Comparison of ENCODE assay signal across 9 mouse cellular contexts in the genomic region with DNA sequence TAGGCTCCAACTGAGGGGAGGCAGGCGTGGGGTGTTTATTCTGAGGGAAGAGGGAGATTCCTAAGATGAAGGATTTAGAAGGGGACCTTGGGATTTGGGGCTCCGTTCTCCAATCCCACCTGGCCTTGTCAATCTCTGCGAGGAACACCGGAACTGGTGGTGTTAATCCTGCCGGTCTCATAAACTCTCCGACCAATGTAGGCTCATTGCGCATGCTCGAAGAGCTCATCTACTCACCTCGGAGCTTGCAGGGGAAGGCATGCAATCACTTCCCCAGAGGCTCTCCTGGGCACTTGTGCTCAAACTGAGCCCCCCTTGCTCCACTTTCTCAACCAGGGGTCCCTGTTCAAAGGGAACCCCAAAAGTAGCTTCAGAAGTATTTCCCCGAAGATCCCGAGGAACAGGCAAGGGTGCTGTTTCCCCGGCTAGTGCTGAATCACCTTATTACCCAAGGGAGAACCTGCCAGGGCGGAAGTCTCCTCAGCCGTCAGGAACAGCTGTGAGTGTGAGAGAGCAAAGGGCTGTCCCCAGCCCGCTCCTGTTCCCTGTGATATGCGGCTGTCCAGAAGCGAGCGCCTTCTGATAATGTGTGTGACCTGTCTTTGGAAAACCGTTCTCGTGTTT. TPM values are rescaled to one million over a fixed set of nuclear protein-coding genes. Genes with fewer than 3 reads are reported as not detected.
A peak's percentile ranks its signal among the peaks of the same experiment; 100 is the strongest.
DNase-seq lines count a peak whose midpoint lies in the region; ATAC-seq and TF ChIP-seq lines count a peak whose summit lies in the region.
"Had no signal": no experiment of that assay in that cellular context is flagged by ENCODE, and none has a peak within 500 bp of the region (broad histone marks: within the 10 kb centered on the region; RNA-seq: fewer than 3 reads in every experiment).

No protein-coding gene starts in this region.

- H3K9me3 ChIP-seq in kidney, embryonic 15.5 days (replicated peaks), result no peaks in the 10 kb centered on the region

- H3K27ac ChIP-seq in kidney, embryonic 15.5 days, result 0 out of 2 replicates have a peak overlapping the region, but pooled peaks have one; percentile 4
- no peak overlapping the region for H3K27ac ChIP-seq in kidney, adult 2 months (ENCODE audit: insufficient read depth, low read depth, low read length)
- H3K27ac ChIP-seq in small intestine, adult 2 months (ENCODE audit: insufficient read depth, low read depth, low read length), result peak overlapping the region; percentile 34; the same call in 1 of the 2 replicates

- TF ChIP-seq CTCF in kidney, adult 2 months (conservative IDR thresholded peaks at IDR 0.05; ENCODE audit: insufficient read depth, insufficient read length, low read depth, low read length), result no peak
- TF ChIP-seq CTCF in small intestine, adult 2 months (IDR thresholded peaks at IDR 0.05; ENCODE audit: extremely low read depth, insufficient read length, insufficient replicate concordance, low read depth, low read length), result no peak

- H3K4me3 ChIP-seq in kidney, embryonic 15.5 days (replicated peaks), result no peak overlapping the region
- no peak overlapping the region for H3K4me3 ChIP-seq in kidney, adult 2 months (ENCODE audit: insufficient read depth, low read depth, low read length)
- H3K4me3 ChIP-seq in small intestine, adult 2 months (ENCODE audit: low read depth, low read length), result peak overlapping the region; percentile 36

- no peak for ATAC-seq in kidney, embryonic 15.5 days (replicated peaks; ENCODE audit: low FRiP score)
- ATAC-seq: Patski had no signal

- DNase-seq in kidney, adult 2 months, result no peak
- DNase-seq in gastrocnemius, postnatal 25 days, result peak; percentile 45
- peak; percentile 51 for DNase-seq in kidney, postnatal 10 days
- DNase-seq in cerebellum, postnatal 36 days, result no peak
- no peak for DNase-seq in spleen, postnatal 14 days (ENCODE audit: low spot score in 2 of 2)
- no peak for DNase-seq in right cerebral cortex, postnatal 10 days (ENCODE audit: low spot score in 2 of 2)

- peaks cover 58% of the 10 kb centered on the region for H3K4me1 ChIP-seq in kidney, embryonic 15.5 days
- H3K4me1 ChIP-seq in kidney, adult 2 months (ENCODE audit: control insufficient read depth, insufficient read depth, low read length), result no peaks in the 10 kb centered on the region
- H3K4me1 ChIP-seq in small intestine, adult 2 months (ENCODE audit: control insufficient read depth, insufficient read depth, insufficient read length, low read length), result peaks cover under 1% of the 10 kb centered on the region; the same call in 1 of the 2 replicates

- H3K27me3 ChIP-seq in kidney, embryonic 15.5 days, result no peaks in the 10 kb centered on the region
- H3K27me3 ChIP-seq in kidney, adult 2 months (replicated peaks; ENCODE audit: control insufficient read depth, insufficient read depth, low read length), result 0 out of 2 replicates have a peak, but pooled peaks cover under 1% of the 10 kb centered on the region
- peaks cover 2% of the 10 kb centered on the region for H3K27me3 ChIP-seq in small intestine, adult 2 months (ENCODE audit: control insufficient read depth, insufficient read depth, low read length)

- no peak overlapping the region for H3K9ac ChIP-seq in kidney, embryonic 15.5 days

- TF ChIP-seq POLR2A in kidney, adult 2 months (IDR thresholded peaks at IDR 0.05; ENCODE audit: low read depth, low read length), result no peak
- no peak for TF ChIP-seq POLR2A in small intestine, adult 2 months (IDR thresholded peaks at IDR 0.05; ENCODE audit: low read depth, low read length)

- no peaks in the 10 kb centered on the region for H3K36me3 ChIP-seq in kidney, embryonic 15.5 days
- H3K36me3 ChIP-seq in kidney, adult 2 months (ENCODE audit: control insufficient read depth, insufficient read depth, low read length), result no peaks in the 10 kb centered on the region
- no peaks in the 10 kb centered on the region for H3K36me3 ChIP-seq in small intestine, adult 2 months (ENCODE audit: control insufficient read depth, insufficient read depth, low read length)

- WGBS in kidney, embryonic 15.5 days, result 44% methylated on average over 20 of the region's 20 CpGs
- 47% methylated on average over 20 of the region's 20 CpGs for WGBS in kidney, adult 2 months
- 22% methylated on average over 20 of the region's 20 CpGs for WGBS in small intestine, adult 2 months

- H3K4me2 ChIP-seq in kidney, embryonic 15.5 days, result peak overlapping the region; percentile 45

RNA-seq across cellular contexts. Expression of gene Itga9, which starts 5.6 kb away (rescaled TPM):
- polyA plus RNA-seq in kidney, embryonic 15.5 days (2015; fragmentation: Nextera tagmentation; extraction: Ambion mirVana), result 25.8 and 26.1 TPM in 2 replicates
- polyA plus RNA-seq in kidney, adult 2 months (2012; rRNA removed), result 15.0 and 17.0 TPM in 2 replicates
- total RNA-seq in gastrocnemius, postnatal 25 days (2021), result 1 to 10 TPM; 6.9 to 8.3 TPM
- 5.0 and 8.0 TPM in 2 replicates for polyA plus RNA-seq in small intestine, adult 2 months (2012; rRNA removed)

Comparison
In these comparisons a context has a peak if more than half of its experiments do, and no peak if none do; other contexts are left out.
1. DNase-seq: peak in gastrocnemius, postnatal 25 days (single experiment) and kidney, postnatal 10 days (single experiment); none in kidney, adult 2 months (single experiment), cerebellum, postnatal 36 days (0 of 2), spleen, postnatal 14 days (0 of 2) and right cerebral cortex, postnatal 10 days (0 of 2).